Mouse (Mus musculus) urinary bladder, adult 2 months (tissue): Measurements from ENCODE around the gene Igfbp5. TPM values are rescaled to one million over a fixed set of nuclear protein-coding genes. Genes with fewer than 3 reads are reported as not detected.
A peak's percentile ranks its signal among the peaks of the same experiment; 100 is the strongest.

Experiments
- DNase-seq: peaks from one replicate; pipeline ENCODE4 v3.0.0; 2022; ENCODE audit warnings: low spot score
- polyA plus RNA-seq: library from polyadenylated mRNA; depleted of rRNA; stranded (reverse); fragments of >200 nt; gene quantifications from 2 replicates; pipeline ENCODE4 v1.2.3, GENCODE M21; 2012; rRNA removed

Igfbp5 gene
- polyA plus RNA-seq, result 58.6 and 85.5 TPM in 2 replicates

DNA sequence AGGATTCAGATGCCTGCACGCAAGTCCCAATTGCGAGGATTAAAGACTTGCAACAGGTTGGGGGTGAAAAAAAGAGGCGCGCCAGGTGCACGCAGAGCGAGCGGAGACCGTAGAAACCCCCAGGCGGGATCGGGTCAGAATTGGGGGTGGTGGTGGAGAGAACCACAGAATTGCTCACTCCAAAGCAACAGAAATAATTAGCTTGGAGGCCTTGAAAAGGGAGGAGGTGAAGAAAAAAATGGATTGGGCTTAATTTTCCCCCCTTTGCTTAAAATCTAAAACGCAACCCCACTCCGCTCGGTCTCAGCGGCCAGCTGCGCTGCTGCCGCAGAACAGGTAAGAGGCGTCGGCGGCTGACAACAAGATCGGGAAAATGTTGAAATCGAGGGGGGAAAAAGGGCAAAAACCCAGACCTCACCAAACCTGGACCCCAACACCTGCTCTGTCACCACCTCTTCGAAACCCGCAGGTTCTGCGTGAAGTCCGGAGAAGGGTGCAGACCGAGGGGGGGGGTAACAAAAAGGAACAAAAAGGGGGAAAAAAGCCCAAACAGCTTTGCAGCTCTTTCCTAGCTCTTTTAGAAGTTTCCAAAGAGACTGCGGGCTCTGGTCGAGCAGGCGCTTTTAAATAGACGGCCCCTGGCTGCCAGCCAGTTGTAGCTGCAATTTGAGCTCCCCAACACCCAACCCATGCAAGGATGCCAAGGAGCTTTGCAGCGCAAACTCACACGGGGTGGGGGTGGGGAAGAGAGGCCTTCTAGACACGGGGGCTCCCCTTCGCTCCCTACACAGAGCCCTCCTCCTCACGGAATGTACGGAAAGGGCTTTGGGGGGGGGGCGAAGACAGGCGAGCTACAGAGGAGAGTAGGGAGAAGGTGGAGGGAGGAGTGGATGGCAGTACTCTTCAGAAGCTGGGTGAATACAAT lies at the start of gene Igfbp5:
TSS of gene Igfbp5 (minus strand) at position 598 of the 925 bp plus-strand sequence.
- peak; percentile 71 for DNase-seq

DNA sequence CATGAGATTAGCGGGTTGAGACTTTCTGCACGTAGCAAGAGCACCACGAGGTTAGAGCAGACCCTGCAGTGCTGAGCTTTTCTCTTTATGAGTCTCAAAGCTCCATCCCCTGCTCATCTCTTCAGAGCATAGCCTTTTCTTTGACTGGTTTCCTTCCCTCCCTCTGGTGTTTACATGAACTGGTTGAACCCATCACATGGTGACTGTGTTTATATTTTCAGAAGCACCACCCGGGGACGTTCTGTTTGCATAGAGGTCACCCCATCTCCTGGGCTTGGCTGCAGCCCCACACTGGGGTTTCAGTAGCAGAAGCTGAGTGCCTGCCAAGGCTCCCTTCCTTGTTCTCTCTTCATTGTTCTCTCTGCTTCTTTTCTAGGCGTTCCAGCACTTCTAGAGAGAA lies 40.1 kb upstream of the Igfbp5 start:
- DNase-seq, result no peak

DNA sequence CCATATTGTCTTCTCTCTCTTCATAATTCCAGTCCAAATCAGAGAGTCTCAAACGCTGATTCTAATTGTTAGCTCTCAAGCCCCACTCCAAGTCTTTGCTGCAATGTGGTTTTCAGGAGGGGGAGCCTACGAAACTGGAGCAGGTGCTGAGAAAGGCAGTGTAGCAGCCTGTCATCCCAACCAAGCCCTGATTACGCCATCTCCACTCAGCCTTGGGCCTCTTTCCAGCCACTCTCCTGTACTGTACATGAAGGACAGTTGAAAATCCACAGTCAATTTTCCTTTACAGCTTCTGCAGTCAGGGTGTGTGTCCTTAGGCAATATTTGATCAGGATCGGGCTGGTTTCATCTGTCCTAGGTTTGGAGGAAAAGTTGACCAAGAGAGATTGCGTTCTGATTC lies 38.4 kb upstream of the Igfbp5 start:
- DNase-seq, result no peak

DNA sequence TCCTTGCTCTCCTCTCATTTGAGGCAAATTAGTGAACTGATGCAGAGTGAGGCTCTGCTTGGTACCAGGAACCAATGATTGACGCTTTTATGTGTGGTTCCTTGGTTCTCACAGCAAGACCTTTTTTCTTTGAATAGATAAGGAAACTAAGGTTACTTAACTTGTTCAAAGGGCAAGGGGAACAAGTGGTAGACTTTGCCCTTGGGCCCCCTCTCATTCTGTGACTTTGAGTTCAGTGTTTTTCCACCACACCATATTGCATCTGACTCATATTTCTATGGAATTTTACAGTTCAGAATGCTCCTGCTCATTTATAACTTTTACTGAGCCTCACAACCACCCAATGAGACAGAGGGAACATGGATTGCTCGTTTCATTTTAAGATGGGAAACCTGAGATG lies 21.1 kb upstream of the Igfbp5 start:
- no peak for DNase-seq

DNA sequence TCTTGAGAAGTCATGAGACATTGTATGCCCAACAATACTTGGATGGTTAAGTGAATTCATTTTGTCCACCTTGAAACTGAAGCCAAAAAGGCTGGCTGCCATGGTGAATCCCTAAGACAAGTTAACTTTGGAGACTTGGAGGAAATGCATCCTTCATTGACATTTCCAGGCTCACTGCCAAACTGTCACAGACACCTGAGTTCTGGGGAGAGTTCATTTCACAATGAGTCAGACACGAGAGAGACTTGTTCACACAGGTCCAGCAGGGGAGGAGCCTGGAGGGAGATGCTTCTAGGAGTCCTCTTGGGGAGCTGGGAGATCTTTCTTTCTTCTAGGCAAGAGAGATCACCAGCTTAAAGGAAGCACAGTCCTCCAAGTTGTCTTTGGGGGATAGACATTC lies 13.2 kb upstream of the Igfbp5 start:
- no peak for DNase-seq

DNA sequence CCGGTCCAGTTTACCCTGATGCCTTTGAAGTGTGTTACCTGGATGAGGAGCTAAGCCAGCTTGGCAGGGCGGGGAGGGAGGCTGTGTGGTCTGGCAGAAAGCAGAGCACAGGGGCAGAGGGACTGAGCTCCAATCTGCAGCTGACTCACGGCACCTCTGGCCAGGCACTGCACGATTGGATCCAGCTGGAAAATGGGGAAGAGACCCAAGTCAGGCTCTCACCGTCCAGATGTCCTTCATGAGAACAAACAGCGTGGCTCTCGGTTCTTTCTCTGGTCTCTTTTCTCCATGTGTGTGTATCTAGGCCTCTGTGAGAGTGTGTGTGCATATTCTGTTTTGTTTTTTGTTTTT lies 11.1 kb upstream of the Igfbp5 start:
- DNase-seq, result no peak

DNA sequence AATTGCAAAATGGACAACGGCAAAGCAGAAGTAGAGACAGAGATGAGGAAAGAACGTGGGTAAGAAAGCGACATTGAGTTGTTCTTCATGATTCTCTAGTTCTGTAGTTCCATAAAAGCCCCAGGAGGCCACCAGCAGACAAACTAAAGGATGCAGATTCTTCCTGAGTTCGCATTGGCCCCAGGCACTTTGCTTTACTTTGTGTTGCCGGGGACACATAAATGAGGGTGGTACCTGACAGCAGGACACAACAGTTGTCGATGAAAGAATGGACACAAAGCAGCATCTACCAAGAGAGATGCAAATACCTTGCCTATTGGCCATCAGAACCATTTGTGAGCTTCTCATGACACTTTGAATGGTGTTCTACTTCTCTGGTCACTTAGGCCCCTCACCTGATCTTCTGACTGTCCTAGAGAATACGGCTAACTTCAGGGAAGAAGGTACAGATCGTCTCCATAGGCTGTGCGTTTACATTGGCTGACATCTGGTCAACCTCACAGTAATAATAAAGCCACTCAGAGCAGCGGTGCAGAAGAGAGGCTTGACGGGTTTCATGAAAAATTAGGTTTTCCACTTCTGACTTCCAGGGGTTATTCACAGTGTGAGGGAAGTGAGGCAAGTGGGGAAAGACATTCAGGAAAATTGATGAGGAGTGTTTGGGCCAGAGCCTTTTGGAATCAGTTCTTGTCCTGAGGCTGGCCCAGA lies 10.6 kb upstream of the Igfbp5 start:
- DNase-seq, result no peak

DNA sequence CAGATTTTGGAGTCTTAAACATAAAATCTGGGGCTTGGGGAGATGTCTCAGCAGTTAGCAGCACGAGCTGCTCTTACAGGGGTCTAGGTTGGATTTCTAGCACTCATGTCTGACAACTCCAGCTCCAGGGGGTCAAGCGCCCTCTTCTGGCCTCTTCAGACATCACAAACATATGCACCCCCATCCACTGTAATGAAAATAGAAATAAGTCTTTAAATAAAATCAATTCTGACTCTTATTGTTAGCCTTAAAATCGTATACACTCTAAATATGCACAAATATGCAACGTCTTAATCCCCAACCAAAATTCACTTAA lies 4.6 kb upstream of the Igfbp5 start:
- no peak for DNase-seq

DNA sequence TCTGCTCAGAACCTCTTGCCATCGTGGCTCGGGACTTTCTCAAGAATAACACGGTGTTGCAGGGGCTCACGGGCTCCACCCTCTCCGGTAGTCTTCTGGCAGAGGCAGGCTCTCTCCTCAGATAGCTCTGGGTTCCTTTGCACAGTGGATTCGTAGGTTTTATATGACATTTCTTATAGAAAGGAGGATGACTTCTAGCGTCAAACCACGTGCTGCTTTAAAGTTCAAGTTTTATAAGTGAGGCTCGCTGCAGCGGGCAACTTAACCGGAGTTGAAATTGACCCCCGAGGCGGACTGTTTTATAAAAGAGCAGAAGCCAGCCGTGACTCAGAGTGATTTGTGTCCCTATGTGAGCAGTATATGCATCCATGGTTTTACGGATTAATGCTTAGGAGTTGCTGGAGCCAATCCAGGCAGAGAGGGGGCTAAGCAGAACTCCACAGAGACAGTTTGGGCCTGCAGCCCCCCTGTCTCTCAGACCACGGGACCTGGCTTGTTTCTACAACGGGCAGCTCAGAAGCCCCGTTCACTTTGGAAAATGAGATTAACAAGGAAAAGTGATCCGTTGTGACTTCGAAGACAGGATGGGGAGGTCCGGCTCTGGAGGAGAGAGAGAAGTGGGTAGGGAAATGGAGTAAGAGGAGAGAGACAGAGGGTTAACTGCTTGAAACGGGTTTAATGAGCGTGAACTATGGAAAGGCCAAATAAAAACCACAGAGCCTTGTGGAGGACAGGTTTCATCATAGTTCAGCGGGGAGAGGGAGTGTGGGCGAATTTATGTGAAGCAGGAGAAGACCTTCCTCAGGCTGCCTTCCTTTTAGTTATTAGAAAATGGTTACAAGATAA lies 4.0 kb upstream of the Igfbp5 start:
- no peak for DNase-seq

DNA sequence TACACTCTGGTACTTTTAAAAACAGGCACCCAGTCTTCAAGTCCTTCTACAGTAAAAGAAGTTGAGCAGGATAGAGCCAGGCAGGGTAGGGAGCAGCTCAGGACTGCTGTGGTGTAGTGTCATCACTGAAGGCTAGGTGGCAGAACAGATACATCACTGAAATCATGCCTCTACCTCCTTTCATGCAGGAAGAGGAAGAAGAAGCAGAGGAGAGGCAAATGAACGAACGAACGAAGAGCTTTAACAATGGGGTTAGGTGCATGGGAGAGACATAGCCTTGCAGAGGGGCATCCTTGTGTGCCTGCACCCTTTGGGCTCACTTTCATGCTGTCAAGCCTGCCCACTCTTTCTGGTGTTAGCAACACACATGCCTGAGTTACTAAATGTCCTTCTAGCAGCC lies 3.2 kb upstream of the Igfbp5 start:
- DNase-seq, result no peak

DNA sequence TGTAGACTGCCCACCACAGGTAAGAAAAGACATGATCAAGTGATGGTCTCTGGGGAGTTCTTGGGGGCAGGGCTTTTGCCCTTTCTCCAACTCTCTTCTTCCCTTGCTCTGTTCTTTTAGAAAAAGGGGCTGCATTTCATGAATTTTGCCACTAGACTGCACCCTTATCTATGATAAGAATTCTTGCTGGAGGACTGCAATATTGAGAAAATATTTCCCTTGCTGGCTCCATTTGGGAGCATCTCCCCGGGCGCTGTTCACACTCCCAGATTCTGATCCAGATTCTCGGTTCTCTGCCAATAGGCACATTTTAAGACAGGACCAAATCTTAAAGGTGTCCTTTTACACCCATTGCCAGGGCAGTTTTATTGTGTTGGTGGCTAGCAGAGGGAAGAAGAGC lies 1.4 kb upstream of the Igfbp5 start:
- no peak for DNase-seq

DNA sequence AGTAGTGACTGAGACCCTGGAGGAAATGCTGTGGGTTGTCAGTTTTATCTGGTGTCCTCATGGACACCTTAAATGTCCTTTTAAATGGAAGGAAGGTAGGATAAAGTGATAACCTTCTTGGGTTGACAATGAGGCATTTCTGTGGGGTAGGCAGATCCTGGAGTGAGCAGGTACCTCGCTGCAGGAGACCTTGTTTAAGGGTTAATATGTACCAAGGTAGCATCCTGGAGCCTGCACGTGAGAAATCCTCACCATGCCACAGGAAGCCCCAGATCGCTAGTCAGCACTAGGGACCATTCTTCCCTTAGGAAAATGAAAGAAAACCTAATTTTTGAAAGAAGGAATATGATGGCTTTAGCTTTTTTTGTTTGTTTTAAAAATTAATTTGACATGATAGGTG lies 1.0 kb upstream of the Igfbp5 start:
- no peak for DNase-seq

DNA sequence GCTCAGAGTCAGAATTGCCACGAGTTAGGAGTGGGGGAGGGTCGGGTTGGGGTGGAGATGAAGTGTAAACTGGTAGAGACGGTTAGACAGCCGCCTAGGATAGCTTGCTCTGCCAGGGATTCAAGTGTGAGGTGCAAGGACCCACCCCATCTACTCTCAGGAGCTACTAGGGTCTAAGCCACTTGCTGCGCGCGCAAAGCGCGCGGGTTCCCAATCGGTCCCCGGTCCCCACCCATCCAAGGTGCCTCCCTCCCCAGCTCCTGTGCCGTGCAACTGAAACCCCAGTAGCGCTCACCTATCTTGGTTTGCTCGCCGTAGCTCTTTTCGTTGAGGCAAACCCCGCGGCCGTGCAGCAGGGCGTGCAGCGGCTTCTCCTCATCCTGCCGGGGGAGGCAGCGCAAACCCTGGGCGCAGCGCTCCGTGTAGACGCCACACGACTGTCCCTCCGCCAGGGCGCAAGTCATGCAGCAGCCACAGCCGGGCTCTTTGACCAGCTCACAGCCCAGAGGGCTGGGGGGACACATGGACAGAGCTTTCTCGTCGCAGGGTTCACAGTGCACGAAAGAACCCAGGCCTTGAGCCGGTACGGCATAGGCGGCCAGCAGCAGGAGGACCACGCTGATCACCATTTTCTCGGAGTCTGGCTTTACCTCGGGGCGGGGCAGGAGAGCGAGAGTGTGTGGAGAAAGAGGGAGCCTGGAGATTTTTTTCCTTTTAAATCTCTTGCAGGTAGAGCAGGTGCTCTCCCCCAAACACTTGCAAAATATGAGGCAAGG lies 985 bp downstream of the Igfbp5 start:
- peak; percentile 60 for DNase-seq

DNA sequence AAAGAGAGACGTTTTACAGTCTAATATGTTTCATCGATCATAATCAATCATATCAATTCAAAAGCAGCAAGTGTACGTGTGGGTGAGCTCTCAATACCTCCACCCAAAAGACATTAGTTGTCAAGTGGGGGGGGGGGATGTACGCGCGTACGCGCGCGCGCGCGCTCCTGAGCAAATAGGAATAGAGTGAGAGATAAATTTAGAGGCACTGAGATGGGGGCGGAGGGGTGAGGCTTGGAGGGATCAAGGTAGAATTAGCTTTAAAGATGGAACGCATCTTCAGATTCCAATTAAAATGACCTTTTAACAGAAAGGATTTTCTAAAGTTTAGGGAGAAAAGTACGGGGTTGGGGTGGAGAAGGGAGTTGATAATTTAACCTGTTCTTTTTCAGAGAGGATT lies 1.6 kb downstream of the Igfbp5 start:
- DNase-seq, result no peak

DNA sequence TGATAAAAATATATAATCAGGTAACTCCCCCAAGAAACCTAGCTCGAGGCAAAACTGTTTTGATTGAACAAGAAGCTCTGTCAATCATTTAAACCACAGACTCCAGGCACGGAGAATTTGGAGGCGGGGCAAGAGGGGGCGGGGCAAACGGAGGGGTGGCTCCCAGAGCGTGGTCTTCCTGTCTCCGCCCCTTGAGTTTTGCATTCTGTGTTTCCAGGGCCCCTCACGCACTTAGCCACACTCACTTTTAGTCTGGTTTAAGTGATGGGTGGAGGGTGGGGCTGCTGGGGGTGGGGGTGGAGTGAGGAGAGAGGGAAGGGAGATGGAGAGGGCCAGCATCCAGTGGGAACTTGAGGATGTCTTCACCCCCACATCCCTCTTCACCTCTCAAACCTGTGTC lies 2.2 kb downstream of the Igfbp5 start:
- DNase-seq, result no peak

DNA sequence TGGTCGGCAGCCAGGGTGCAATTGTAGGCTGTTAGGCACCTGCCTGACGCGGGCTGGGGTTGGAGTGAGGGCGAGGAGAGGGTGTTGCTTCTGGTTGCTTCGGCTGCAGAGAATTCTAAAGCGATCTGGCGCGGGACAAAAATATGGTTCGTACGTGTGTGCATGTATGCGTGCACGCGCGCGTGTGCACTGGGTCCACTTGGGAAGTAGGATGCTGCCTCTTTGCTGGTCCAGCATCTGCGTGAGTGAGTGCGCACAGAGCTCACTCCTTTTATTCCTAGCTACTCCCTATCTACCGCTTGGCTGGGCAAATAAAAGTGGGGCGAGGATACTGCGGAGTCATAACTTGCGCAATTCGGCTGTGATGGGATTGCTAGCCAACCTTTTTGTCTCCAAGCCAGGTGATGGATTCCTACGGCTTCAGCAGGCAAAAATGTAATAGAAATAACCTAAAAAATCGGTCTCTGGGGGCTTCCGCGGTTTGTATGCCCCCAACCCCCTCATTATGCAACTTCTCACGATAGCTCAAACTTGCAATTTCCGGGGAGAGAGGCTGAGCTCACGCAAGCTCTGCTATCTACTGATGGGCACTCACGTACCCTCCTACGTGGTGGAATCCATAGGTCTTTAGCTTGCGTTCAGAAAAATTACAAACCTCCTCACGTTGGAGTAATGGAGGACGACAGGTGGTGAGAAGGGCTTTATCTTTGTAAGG lies 2.8 kb downstream of the Igfbp5 start:
- no peak for DNase-seq

DNA sequence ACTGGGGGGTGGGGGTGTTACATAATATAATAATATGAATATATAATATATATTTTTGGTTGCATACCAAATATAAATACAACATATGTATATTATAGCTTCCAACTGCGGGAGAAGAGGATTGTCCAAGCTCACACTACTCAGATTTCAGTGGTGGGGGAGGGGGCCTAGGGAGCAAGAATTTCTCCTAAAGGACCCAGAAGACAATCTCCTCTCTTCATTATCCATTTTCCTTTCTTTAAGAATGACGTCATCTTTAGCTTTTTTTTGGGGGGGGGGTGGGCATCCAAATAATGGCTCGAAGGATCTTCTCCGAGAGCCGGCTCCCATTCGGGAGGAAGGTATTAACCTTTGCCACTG lies 3.4 kb downstream of the Igfbp5 start:
- no peak for DNase-seq

DNA sequence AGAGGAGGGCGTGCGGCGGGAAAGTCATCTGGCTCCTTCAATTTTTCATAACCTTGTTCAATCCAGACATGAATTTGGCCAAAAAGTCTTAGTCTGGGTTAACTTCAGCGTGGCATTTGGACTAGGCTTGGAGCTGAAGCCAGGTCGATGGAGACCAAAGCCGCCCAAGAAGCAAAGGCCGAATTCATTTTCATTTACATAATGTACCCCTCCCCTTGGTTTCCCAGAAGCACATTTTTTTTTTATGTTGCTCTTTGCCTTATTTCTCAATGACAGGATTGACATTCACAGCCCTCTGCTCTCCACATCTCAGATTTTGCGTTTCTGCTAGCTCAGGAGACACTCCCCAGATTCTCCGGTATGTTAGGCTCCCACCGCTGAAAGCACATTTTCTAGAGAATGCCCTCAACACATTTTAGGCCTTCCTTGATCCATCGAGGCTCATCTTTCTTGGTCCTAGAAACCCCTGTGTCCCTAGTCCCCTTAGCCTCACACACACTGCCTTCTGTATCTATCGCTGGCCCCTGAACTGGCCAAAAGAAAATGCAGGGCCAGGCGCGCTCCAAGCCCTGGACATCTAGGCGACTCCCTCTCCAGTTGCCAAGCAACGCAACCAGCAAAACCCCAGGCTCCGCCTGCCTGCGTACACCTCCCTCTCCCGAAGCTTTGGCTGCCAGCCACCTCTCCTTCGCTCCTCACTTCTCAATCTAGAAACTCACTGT lies 3.9 kb downstream of the Igfbp5 start:
- DNase-seq, result peak; percentile 65

DNA sequence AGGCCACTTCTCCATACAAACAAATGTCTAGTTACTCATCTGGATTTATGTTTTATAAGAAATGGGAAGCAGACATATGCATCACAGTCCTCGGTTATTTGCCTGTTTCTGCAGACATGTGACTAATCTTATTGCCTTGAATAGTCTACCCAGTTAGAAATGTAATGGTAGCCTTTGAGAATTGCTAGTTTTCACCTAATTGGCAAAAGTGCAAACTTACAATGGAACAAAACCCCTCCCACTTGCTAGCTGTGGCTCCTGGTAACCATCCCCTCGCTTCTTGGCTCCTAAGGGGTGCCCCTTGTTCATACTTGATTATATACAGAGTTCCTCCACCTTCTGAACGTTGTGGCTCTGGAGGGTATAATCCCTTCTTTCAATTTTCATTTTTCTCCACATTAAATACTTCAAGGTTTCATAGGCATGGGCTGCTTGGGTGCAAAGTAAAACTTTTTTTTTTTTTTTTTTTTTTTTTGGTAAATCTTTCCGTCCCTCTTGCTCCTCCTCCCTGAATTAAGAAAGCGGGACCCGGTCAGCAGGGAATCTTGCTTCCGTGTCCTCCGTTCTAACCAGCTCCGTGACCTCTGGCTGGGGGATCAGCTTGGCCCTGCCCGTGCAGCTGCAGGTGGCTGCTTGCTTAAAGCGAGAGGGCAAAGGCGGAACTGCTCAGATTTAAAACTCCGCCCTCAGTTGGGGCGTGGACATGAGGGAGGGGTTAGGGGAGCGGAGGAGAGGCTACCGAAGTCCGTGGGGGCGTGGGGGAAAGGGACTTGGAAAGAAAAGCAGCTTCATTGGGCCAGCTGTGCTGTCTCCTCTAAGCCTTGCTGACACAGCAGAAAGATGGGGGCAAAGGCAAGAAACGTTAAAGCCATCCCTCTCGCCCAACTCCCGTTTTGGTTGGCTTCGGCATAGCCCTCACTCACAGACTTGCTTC lies 4.7 kb downstream of the Igfbp5 start:
- DNase-seq, result peak; percentile 52
